Mouse (Mus musculus): Measurements from ENCODE around the gene Fam20a. TPM values are rescaled to one million over a fixed set of nuclear protein-coding genes. Genes with fewer than 3 reads are reported as not detected.

Fam20a gene
- polyA plus RNA-seq, 1 experiment from 2014 or later = 1.2 TPM

- Histone ChIP-seq H3K27ac (ENCODE audit: low read length) (peak overlapping the region; percentile 23; the same call in 1 of the 2 replicates), H3K4me1 (ENCODE audit: control insufficient read depth, insufficient read depth, low read length) (peaks cover 15% of the 10 kb centered on the region; the same call in 1 of the 2 replicates), H3K27me3 (ENCODE audit: control insufficient read depth, insufficient read depth, low read length) (no peaks in the 10 kb centered on the region), H3K9me3 (ENCODE audit: control insufficient read depth, low read depth, low read length) (no peaks in the 10 kb centered on the region), H3K4me2 (replicated peaks; ENCODE audit: low read depth, low read length) (peak overlapping the region; percentile 91), H3K4me3 (ENCODE audit: low read depth, low read length) (peak overlapping the region; percentile 40), H3K36me3 (ENCODE audit: control insufficient read depth, insufficient read depth, low read length) (no peaks in the 10 kb centered on the region), H3K9ac (replicated peaks; ENCODE audit: low read depth, low read length) (no peak overlapping the region)
- 11% methylated on average over 12 of the region's 12 CpGs for WGBS
- peak; percentile 25; the same call in 1 of the 2 replicates for ATAC-seq (ENCODE audit: insufficient number of reproducible peaks, insufficient read depth, low FRiP score, low read depth)
These were observed 1.2 kb downstream of the Fam20a start for GRCm38 (mm10) chr11:109720809-109721319.

- no peak overlapping the region for H3K27ac ChIP-seq (ENCODE audit: low read length)
- H3K9ac ChIP-seq (replicated peaks; ENCODE audit: low read depth, low read length) = no peak overlapping the region
- H3K4me2 ChIP-seq (replicated peaks; ENCODE audit: low read depth, low read length) = no peak overlapping the region
- H3K4me3 ChIP-seq (ENCODE audit: low read depth, low read length) = no peak overlapping the region
- no peak for ATAC-seq (ENCODE audit: insufficient number of reproducible peaks, insufficient read depth, low FRiP score, low read depth)
- H3K36me3 ChIP-seq (ENCODE audit: control insufficient read depth, insufficient read depth, low read length) = no peaks in the 10 kb centered on the region
- H3K4me1 ChIP-seq (ENCODE audit: control insufficient read depth, insufficient read depth, low read length) = peaks cover 15% of the 10 kb centered on the region; the same call in 1 of the 2 replicates
- no peaks in the 10 kb centered on the region for H3K27me3 ChIP-seq (ENCODE audit: control insufficient read depth, insufficient read depth, low read length)
- WGBS = 93% methylated on average over 3 of the region's 3 CpGs
- no peaks in the 10 kb centered on the region for H3K9me3 ChIP-seq (ENCODE audit: control insufficient read depth, low read depth, low read length)
These were observed 2.7 kb downstream of the Fam20a start for GRCm38 (mm10) chr11:109719399-109719798.

GRCm38 (mm10) chr11:109717966-109718895 is 3.8 kb downstream of the Fam20a start:
- no peak overlapping the region for H3K27ac ChIP-seq (ENCODE audit: low read length)
- H3K4me3 ChIP-seq (ENCODE audit: low read depth, low read length) = no peak overlapping the region
- WGBS = 83% methylated on average over 15 of the region's 15 CpGs
- H3K9ac ChIP-seq (replicated peaks; ENCODE audit: low read depth, low read length) = no peak overlapping the region
- H3K36me3 ChIP-seq (ENCODE audit: control insufficient read depth, insufficient read depth, low read length) = no peaks in the 10 kb centered on the region
- no peaks in the 10 kb centered on the region for H3K9me3 ChIP-seq (ENCODE audit: control insufficient read depth, low read depth, low read length)
- H3K4me2 ChIP-seq (replicated peaks; ENCODE audit: low read depth, low read length) = no peak overlapping the region
- no peaks in the 10 kb centered on the region for H3K27me3 ChIP-seq (ENCODE audit: control insufficient read depth, insufficient read depth, low read length)
- H3K4me1 ChIP-seq (ENCODE audit: control insufficient read depth, insufficient read depth, low read length) = peaks cover 15% of the 10 kb centered on the region; the same call in 1 of the 2 replicates
- no peak for ATAC-seq (ENCODE audit: insufficient number of reproducible peaks, insufficient read depth, low FRiP score, low read depth)

DNA sequence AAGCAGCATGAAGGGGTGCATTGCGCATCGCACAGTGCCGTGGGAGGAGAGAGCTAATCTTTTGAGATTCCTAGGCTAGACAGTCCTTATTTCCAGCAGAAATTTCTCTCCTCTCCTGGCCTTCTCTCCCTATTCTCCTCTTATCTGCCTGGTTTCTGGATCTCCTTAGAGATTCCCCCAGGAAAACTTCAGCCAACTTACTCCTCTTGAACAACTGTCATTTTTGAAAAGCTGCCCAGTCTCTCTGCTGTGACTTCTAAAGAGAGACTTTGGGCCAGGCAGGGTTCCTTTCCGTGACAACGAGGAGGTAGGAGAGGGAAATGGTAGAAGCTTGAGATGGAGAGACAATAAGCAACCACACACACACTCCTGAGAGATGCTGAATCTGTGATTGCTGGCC is 4.6 kb downstream of the Fam20a start:
- Histone ChIP-seq H3K36me3 (ENCODE audit: control insufficient read depth, insufficient read depth, low read length) (no peaks in the 10 kb centered on the region), H3K27ac (ENCODE audit: low read length) (no peak overlapping the region), H3K9ac (replicated peaks; ENCODE audit: low read depth, low read length) (no peak overlapping the region), H3K9me3 (ENCODE audit: control insufficient read depth, low read depth, low read length) (no peaks in the 10 kb centered on the region), H3K4me2 (replicated peaks; ENCODE audit: low read depth, low read length) (no peak overlapping the region), H3K4me3 (ENCODE audit: low read depth, low read length) (no peak overlapping the region), H3K27me3 (ENCODE audit: control insufficient read depth, insufficient read depth, low read length) (no peaks in the 10 kb centered on the region), H3K4me1 (ENCODE audit: control insufficient read depth, insufficient read depth, low read length) (peaks cover 15% of the 10 kb centered on the region; the same call in 1 of the 2 replicates)
- WGBS = 89% methylated on average over 5 of the region's 5 CpGs
- ATAC-seq (ENCODE audit: insufficient number of reproducible peaks, insufficient read depth, low FRiP score, low read depth) = no peak

DNA sequence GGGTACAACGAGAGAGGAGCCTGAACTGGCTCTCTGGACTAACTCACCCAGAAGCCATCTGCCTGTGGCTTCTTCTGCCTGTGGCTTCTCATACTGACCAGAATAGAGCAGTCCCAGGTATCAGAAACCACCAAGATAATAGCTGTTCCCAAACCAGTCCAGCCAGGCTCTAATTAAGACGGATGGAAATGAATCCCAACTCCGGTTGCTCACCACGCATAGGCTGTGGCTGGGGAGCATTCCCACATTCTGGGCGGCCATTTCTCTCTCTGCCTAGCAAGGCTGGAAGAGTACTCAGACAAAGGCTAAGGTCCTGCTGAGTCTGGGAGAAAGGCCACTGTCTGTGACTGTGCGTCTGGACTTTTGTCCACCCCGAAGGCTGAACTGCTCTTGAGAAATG is 5.1 kb downstream of the Fam20a start:
- no peak overlapping the region for H3K4me2 ChIP-seq (replicated peaks; ENCODE audit: low read depth, low read length)
- no peak overlapping the region for H3K27ac ChIP-seq (ENCODE audit: low read length)
- H3K9ac ChIP-seq (replicated peaks; ENCODE audit: low read depth, low read length) = no peak overlapping the region
- H3K27me3 ChIP-seq (ENCODE audit: control insufficient read depth, insufficient read depth, low read length) = no peaks in the 10 kb centered on the region
- H3K36me3 ChIP-seq (ENCODE audit: control insufficient read depth, insufficient read depth, low read length) = no peaks in the 10 kb centered on the region
- H3K4me3 ChIP-seq (ENCODE audit: low read depth, low read length) = no peak overlapping the region
- peaks cover 13% of the 10 kb centered on the region; the same call in 1 of the 2 replicates for H3K4me1 ChIP-seq (ENCODE audit: control insufficient read depth, insufficient read depth, low read length)
- 74% methylated on average over 7 of the region's 7 CpGs for WGBS
- no peak for ATAC-seq (ENCODE audit: insufficient number of reproducible peaks, insufficient read depth, low FRiP score, low read depth)
- no peaks in the 10 kb centered on the region for H3K9me3 ChIP-seq (ENCODE audit: control insufficient read depth, low read depth, low read length)

- 91% methylated on average over 12 of the region's 12 CpGs for WGBS
These were observed 6.7 kb downstream of the Fam20a start for GRCm38 (mm10) chr11:109715311-109715781.

DNA sequence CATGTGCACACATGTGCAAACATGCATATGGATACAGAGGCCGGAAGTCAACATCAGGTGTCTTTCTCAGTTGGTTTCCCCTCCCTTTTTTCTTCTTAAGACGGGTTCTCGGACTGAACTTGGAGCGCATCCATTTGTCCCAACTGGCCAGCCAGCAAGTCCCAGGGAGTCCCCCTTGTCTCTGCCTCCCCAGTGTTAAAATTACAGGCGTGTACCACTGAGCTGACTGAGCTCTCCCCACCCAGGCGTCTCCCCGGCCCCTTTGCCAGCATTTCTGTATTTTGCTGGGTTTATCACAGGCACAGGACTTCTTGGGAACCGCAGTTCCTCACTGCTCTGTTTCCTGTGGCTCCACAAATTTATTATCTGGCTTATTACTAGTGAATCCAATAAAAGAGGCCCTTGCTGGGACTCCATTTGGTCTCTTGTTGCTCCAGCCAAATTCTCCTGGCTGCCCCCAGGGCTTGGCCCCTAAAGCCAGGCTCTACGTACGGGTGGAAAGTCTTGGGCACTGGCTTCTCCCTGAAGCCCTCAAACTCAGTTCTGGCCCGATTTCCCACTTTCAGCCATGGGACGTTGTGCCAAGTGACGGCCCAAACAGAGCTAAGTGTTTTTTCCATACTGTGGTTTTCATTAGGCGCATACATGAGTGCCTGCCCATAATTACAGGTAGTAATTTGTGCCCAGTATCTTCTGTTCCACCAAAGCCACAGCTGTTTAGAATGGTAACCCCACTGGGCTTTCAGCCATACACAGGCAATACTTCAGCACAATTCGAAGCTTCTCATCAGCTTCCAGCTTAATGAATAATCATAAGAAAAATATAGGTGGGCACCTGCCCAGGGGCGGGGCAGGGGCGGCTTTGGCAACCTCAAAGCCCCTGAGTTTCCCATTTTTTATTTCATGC is 7.5 kb downstream of the Fam20a start:
- WGBS = 85% methylated on average over 17 of the region's 17 CpGs
- no peak overlapping the region for H3K27ac ChIP-seq (ENCODE audit: low read length)
- no peaks in the 10 kb centered on the region for H3K27me3 ChIP-seq (ENCODE audit: control insufficient read depth, insufficient read depth, low read length)
- H3K36me3 ChIP-seq (ENCODE audit: control insufficient read depth, insufficient read depth, low read length) = no peaks in the 10 kb centered on the region
- H3K4me1 ChIP-seq (ENCODE audit: control insufficient read depth, insufficient read depth, low read length) = no peaks in the 10 kb centered on the region
- no peak overlapping the region for H3K4me2 ChIP-seq (replicated peaks; ENCODE audit: low read depth, low read length)
- no peak overlapping the region for H3K4me3 ChIP-seq (ENCODE audit: low read depth, low read length)
- no peak overlapping the region for H3K9ac ChIP-seq (replicated peaks; ENCODE audit: low read depth, low read length)
- no peaks in the 10 kb centered on the region for H3K9me3 ChIP-seq (ENCODE audit: control insufficient read depth, low read depth, low read length)
- ATAC-seq (ENCODE audit: insufficient number of reproducible peaks, insufficient read depth, low FRiP score, low read depth) = no peak

More at GRCm38 (mm10) chr11:109715311-109715781, 6.7 kb downstream of the Fam20a start:
- Histone ChIP-seq H3K4me2 (replicated peaks; ENCODE audit: low read depth, low read length) (no peak overlapping the region), H3K4me1 (ENCODE audit: control insufficient read depth, insufficient read depth, low read length) (no peaks in the 10 kb centered on the region), H3K9me3 (ENCODE audit: control insufficient read depth, low read depth, low read length) (no peaks in the 10 kb centered on the region), H3K36me3 (ENCODE audit: control insufficient read depth, insufficient read depth, low read length) (no peaks in the 10 kb centered on the region), H3K9ac (replicated peaks; ENCODE audit: low read depth, low read length) (no peak overlapping the region), H3K4me3 (ENCODE audit: low read depth, low read length) (no peak overlapping the region), H3K27ac (ENCODE audit: low read length) (no peak overlapping the region), H3K27me3 (ENCODE audit: control insufficient read depth, insufficient read depth, low read length) (no peaks in the 10 kb centered on the region)
- no peak for ATAC-seq (ENCODE audit: insufficient number of reproducible peaks, insufficient read depth, low FRiP score, low read depth)

DNA sequence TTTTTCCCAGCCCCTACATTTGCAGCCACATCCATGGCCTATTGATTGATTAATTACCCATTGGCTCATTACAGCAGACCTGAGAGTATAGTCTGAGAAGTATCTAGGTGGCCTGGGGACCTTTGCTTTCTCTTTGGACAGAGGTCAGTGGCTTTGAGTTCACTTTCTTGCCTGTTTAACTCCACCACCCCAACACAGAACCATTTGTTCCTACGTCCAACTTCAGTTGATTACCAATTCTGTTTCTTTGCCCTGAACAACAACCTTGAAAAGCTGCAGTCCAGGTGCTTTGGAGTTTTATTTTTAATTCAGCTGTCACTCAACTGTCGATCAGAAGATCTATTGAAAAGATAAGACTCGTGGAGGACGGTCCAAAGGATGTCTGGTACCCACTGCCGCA is 12.6 kb downstream of the Fam20a start:
- ATAC-seq (ENCODE audit: insufficient number of reproducible peaks, insufficient read depth, low FRiP score, low read depth) = no peak
- 76% methylated on average over 5 of the region's 5 CpGs for WGBS
- H3K27me3 ChIP-seq (ENCODE audit: control insufficient read depth, insufficient read depth, low read length) = no peaks in the 10 kb centered on the region
- H3K36me3 ChIP-seq (ENCODE audit: control insufficient read depth, insufficient read depth, low read length) = no peaks in the 10 kb centered on the region
- H3K9ac ChIP-seq (replicated peaks; ENCODE audit: low read depth, low read length) = no peak overlapping the region
- no peak overlapping the region for H3K27ac ChIP-seq (ENCODE audit: low read length)
- no peaks in the 10 kb centered on the region for H3K9me3 ChIP-seq (ENCODE audit: control insufficient read depth, low read depth, low read length)
- no peak overlapping the region for H3K4me2 ChIP-seq (replicated peaks; ENCODE audit: low read depth, low read length)
- H3K4me3 ChIP-seq (ENCODE audit: low read depth, low read length) = no peak overlapping the region
- H3K4me1 ChIP-seq (ENCODE audit: control insufficient read depth, insufficient read depth, low read length) = no peaks in the 10 kb centered on the region

All from stomach, embryonic 14.5 days (tissue).